Mouse (Mus musculus): ENCODE measurements at regions not wholly inside any gene's neighbourhood (a gene's known extent, or its start where the extent isn't known, plus 50 kb on each side); places are given as distances from the start of the nearest gene placed in this dataset.

GRCm38 (mm10) chr10:126257171-126257570, 291.2 kb downstream of the Lrig3 start:
- TF ChIP-seq POLR2A (IDR thresholded peaks at IDR 0.05; ENCODE audit: borderline replicate concordance, insufficient read depth, low read length) (no peak), CTCF (IDR thresholded peaks at IDR 0.05; ENCODE audit: borderline replicate concordance, insufficient read depth, low read depth, low read length) (no peak)

Measured in cerebellum, adult 2 months (tissue).